Mouse (Mus musculus): ENCODE data around the gene Taf1d. TPM values are rescaled to one million over a fixed set of nuclear protein-coding genes. Genes with fewer than 3 reads are reported as not detected.
"Not testable (repeated sequence)": the region's sequence is repeated elsewhere in the genome, so short reads cannot be mapped to it uniquely, and the experiment has no call there.

Taf1d gene
- polyA plus RNA-seq, 1 experiment = 401 TPM

- Histone ChIP-seq H3K36me3 (ENCODE audit: control insufficient read depth, insufficient read depth, low read length, poor library complexity, severe bottlenecking) (no peaks in the 10 kb centered on the region), H3K27me3 (ENCODE audit: control insufficient read depth, insufficient read depth, low read length, poor library complexity, severe bottlenecking) (no peaks in the 10 kb centered on the region), H3K9me3 (replicated peaks; ENCODE audit: control insufficient read depth, insufficient read depth, low read length, poor library complexity, severe bottlenecking) (no peaks in the 10 kb centered on the region), H3K4me3 (ENCODE audit: low read depth, low read length) (no peak overlapping the region), H3K9ac (ENCODE audit: low read depth, poor library complexity, severe bottlenecking) (no peak overlapping the region), H3K27ac (ENCODE audit: insufficient read depth, low read length) (no peak overlapping the region), H3K4me1 (ENCODE audit: control insufficient read depth, insufficient read depth, low read length) (no peaks in the 10 kb centered on the region)
- TF ChIP-seq CTCF (IDR thresholded peaks at IDR 0.05; ENCODE audit: low read depth, low read length) = no peak
- no peak for TF ChIP-seq POLR2A (IDR thresholded peaks at IDR 0.05; ENCODE audit: insufficient read depth, low read length)
- TF ChIP-seq EP300 (IDR thresholded peaks at IDR 0.05; ENCODE audit: insufficient read depth, low read depth, low read length) = no peak
Measured at GRCm38 (mm10) chr9:15288402-15288801, 17.6 kb upstream of the Taf1d start.

- Histone ChIP-seq H3K27ac (ENCODE audit: insufficient read depth, low read length) (no peak overlapping the region), H3K4me3 (ENCODE audit: low read depth, low read length) (no peak overlapping the region)
Measured at GRCm38 (mm10) chr9:15289251-15289650, 16.8 kb upstream of the Taf1d start.

GRCm38 (mm10) chr9:15297112-15297511 lies 8.9 kb upstream of the Taf1d start:
- Histone ChIP-seq H3K9ac (ENCODE audit: low read depth, poor library complexity, severe bottlenecking) (no peak overlapping the region), H3K36me3 (ENCODE audit: control insufficient read depth, insufficient read depth, low read length, poor library complexity, severe bottlenecking) (no peaks in the 10 kb centered on the region; the same call in 1 of the 2 replicates), H3K4me3 (ENCODE audit: low read depth, low read length) (no peak overlapping the region), H3K27ac (ENCODE audit: insufficient read depth, low read length) (no peak overlapping the region), H3K4me1 (ENCODE audit: control insufficient read depth, insufficient read depth, low read length) (no peaks in the 10 kb centered on the region), H3K27me3 (ENCODE audit: control insufficient read depth, insufficient read depth, low read length, poor library complexity, severe bottlenecking) (no peaks in the 10 kb centered on the region), H3K9me3 (replicated peaks; ENCODE audit: control insufficient read depth, insufficient read depth, low read length, poor library complexity, severe bottlenecking) (no peaks in the 10 kb centered on the region)
- TF ChIP-seq CTCF (IDR thresholded peaks at IDR 0.05; ENCODE audit: low read depth, low read length) = no peak
- no peak for TF ChIP-seq POLR2A (IDR thresholded peaks at IDR 0.05; ENCODE audit: insufficient read depth, low read length)
- no peak for TF ChIP-seq EP300 (IDR thresholded peaks at IDR 0.05; ENCODE audit: insufficient read depth, low read depth, low read length)

More at GRCm38 (mm10) chr9:15289251-15289650, 16.8 kb upstream of the Taf1d start:
- Histone ChIP-seq H3K9me3 (replicated peaks; ENCODE audit: control insufficient read depth, insufficient read depth, low read length, poor library complexity, severe bottlenecking) (no peaks in the 10 kb centered on the region), H3K9ac (ENCODE audit: low read depth, poor library complexity, severe bottlenecking) (no peak overlapping the region), H3K4me1 (ENCODE audit: control insufficient read depth, insufficient read depth, low read length) (no peaks in the 10 kb centered on the region), H3K36me3 (ENCODE audit: control insufficient read depth, insufficient read depth, low read length, poor library complexity, severe bottlenecking) (no peaks in the 10 kb centered on the region), H3K27me3 (ENCODE audit: control insufficient read depth, insufficient read depth, low read length, poor library complexity, severe bottlenecking) (no peaks in the 10 kb centered on the region)
- TF ChIP-seq EP300 (IDR thresholded peaks at IDR 0.05; ENCODE audit: insufficient read depth, low read depth, low read length) (no peak), POLR2A (IDR thresholded peaks at IDR 0.05; ENCODE audit: insufficient read depth, low read length) (no peak), CTCF (IDR thresholded peaks at IDR 0.05; ENCODE audit: low read depth, low read length) (no peak)

- Histone ChIP-seq H3K4me1 (ENCODE audit: control insufficient read depth, insufficient read depth, low read length) (no peaks in the 10 kb centered on the region), H3K9ac (ENCODE audit: low read depth, poor library complexity, severe bottlenecking) (no peak overlapping the region), H3K9me3 (replicated peaks; ENCODE audit: control insufficient read depth, insufficient read depth, low read length, poor library complexity, severe bottlenecking) (no peaks in the 10 kb centered on the region), H3K4me3 (ENCODE audit: low read depth, low read length) (no peak overlapping the region), H3K27me3 (ENCODE audit: control insufficient read depth, insufficient read depth, low read length, poor library complexity, severe bottlenecking) (no peaks in the 10 kb centered on the region), H3K36me3 (ENCODE audit: control insufficient read depth, insufficient read depth, low read length, poor library complexity, severe bottlenecking) (no peaks in the 10 kb centered on the region; the same call in 1 of the 2 replicates), H3K27ac (ENCODE audit: insufficient read depth, low read length) (no peak overlapping the region)
- no peak for TF ChIP-seq POLR2A (IDR thresholded peaks at IDR 0.05; ENCODE audit: insufficient read depth, low read length)
- no peak for TF ChIP-seq CTCF (IDR thresholded peaks at IDR 0.05; ENCODE audit: low read depth, low read length)
- TF ChIP-seq EP300 (IDR thresholded peaks at IDR 0.05; ENCODE audit: insufficient read depth, low read depth, low read length) = no peak
Measured at GRCm38 (mm10) chr9:15298451-15298850, 7.6 kb upstream of the Taf1d start.

- H3K9ac ChIP-seq (ENCODE audit: low read depth, poor library complexity, severe bottlenecking) = no peak overlapping the region
- no peaks in the 10 kb centered on the region for H3K27me3 ChIP-seq (ENCODE audit: control insufficient read depth, insufficient read depth, low read length, poor library complexity, severe bottlenecking)
- TF ChIP-seq EP300 (IDR thresholded peaks at IDR 0.05; ENCODE audit: insufficient read depth, low read depth, low read length) (no peak), CTCF (IDR thresholded peaks at IDR 0.05; ENCODE audit: low read depth, low read length) (no peak), POLR2A (IDR thresholded peaks at IDR 0.05; ENCODE audit: insufficient read depth, low read length) (no peak)
- H3K36me3 ChIP-seq (ENCODE audit: control insufficient read depth, insufficient read depth, low read length, poor library complexity, severe bottlenecking) = no peaks in the 10 kb centered on the region; the same call in 1 of the 2 replicates
- H3K27ac ChIP-seq (ENCODE audit: insufficient read depth, low read length) = no peak overlapping the region
- no peaks in the 10 kb centered on the region for H3K9me3 ChIP-seq (replicated peaks; ENCODE audit: control insufficient read depth, insufficient read depth, low read length, poor library complexity, severe bottlenecking)
- no peak overlapping the region for H3K4me3 ChIP-seq (ENCODE audit: low read depth, low read length)
- no peaks in the 10 kb centered on the region for H3K4me1 ChIP-seq (ENCODE audit: control insufficient read depth, insufficient read depth, low read length)
Measured at GRCm38 (mm10) chr9:15300056-15300455, 6.0 kb upstream of the Taf1d start.

- H3K36me3 ChIP-seq (ENCODE audit: control insufficient read depth, insufficient read depth, low read length, poor library complexity, severe bottlenecking) = no peaks in the 10 kb centered on the region
- H3K27ac ChIP-seq (ENCODE audit: insufficient read depth, low read length) = no peak overlapping the region
- no peaks in the 10 kb centered on the region for H3K4me1 ChIP-seq (ENCODE audit: control insufficient read depth, insufficient read depth, low read length)
- no peaks in the 10 kb centered on the region for H3K27me3 ChIP-seq (ENCODE audit: control insufficient read depth, insufficient read depth, low read length, poor library complexity, severe bottlenecking)
- no peak overlapping the region for H3K4me3 ChIP-seq (ENCODE audit: low read depth, low read length)
- H3K9me3 ChIP-seq (replicated peaks; ENCODE audit: control insufficient read depth, insufficient read depth, low read length, poor library complexity, severe bottlenecking) = no peaks in the 10 kb centered on the region
- H3K9ac ChIP-seq (ENCODE audit: low read depth, poor library complexity, severe bottlenecking) = no peak overlapping the region
- no peak for TF ChIP-seq EP300 (IDR thresholded peaks at IDR 0.05; ENCODE audit: insufficient read depth, low read depth, low read length)
- no peak for TF ChIP-seq CTCF (IDR thresholded peaks at IDR 0.05; ENCODE audit: low read depth, low read length)
- TF ChIP-seq POLR2A (IDR thresholded peaks at IDR 0.05; ENCODE audit: insufficient read depth, low read length) = no peak
Measured at GRCm38 (mm10) chr9:15301399-15301798, 4.6 kb upstream of the Taf1d start.

GRCm38 (mm10) chr9:15302006-15302405 lies 4.0 kb upstream of the Taf1d start:
- H3K36me3 ChIP-seq (ENCODE audit: control insufficient read depth, insufficient read depth, low read length, poor library complexity, severe bottlenecking); H3K4me1 ChIP-seq (ENCODE audit: control insufficient read depth, insufficient read depth, low read length); H3K9ac ChIP-seq (ENCODE audit: low read depth, poor library complexity, severe bottlenecking); H3K27me3 ChIP-seq (ENCODE audit: control insufficient read depth, insufficient read depth, low read length, poor library complexity, severe bottlenecking); H3K27ac ChIP-seq (ENCODE audit: insufficient read depth, low read length); H3K9me3 ChIP-seq (replicated peaks; ENCODE audit: control insufficient read depth, insufficient read depth, low read length, poor library complexity, severe bottlenecking); H3K4me3 ChIP-seq (ENCODE audit: low read depth, low read length): not testable (repeated sequence)
